Mouse (Mus musculus) myocyte (in vitro differentiated cells): ENCODE data around the gene Pold4.

ENCODE experiments used
- CEBPB ChIP-seq: IDR thresholded peaks from 2 replicates; pipeline ENCODE4 v1.6.1; 2011; ENCODE audit warnings: mild to moderate bottlenecking, moderate library complexity; ENCODE audit not compliant: poor library complexity, insufficient read depth, severe bottlenecking
- E2F4 ChIP-seq: IDR thresholded peaks from one replicate; pipeline ENCODE4 v1.6.1; 2011; ENCODE audit warnings: mild to moderate bottlenecking, control low read depth, moderate library complexity; ENCODE audit not compliant: insufficient read depth
- MAX ChIP-seq: IDR thresholded peaks from one replicate; pipeline ENCODE4 v1.6.1; 2011; ENCODE audit warnings: low read depth, mild to moderate bottlenecking, control low read depth
- MYOD1 ChIP-seq, 3 experiments: IDR thresholded peaks; one replicate each; pipeline ENCODE4 v1.6.1; 2011; ENCODE audit warnings: control low read depth in 2 of 3, low read depth in 2 of 3, mild to moderate bottlenecking in 2 of 3, moderate library complexity in 1 of 3; ENCODE audit not compliant: insufficient read length in 2 of 3, control insufficient read depth in 1 of 3
- MYOG ChIP-seq, 3 experiments: IDR thresholded peaks; one replicate each; pipeline ENCODE4 v1.6.1; 2011; ENCODE audit warnings: control low read depth in 2 of 3, low read depth in 2 of 3, mild to moderate bottlenecking in 2 of 3; ENCODE audit not compliant: insufficient read length in 2 of 3, control insufficient read depth in 1 of 3, insufficient read depth in 1 of 3
- POLR2A ChIP-seq: IDR thresholded peaks from one replicate; pipeline ENCODE4 v1.6.1; 2011; ENCODE audit warnings: low read depth, mild to moderate bottlenecking, control low read depth, moderate library complexity; ENCODE audit not compliant: insufficient read length
- POLR2AphosphoS2 ChIP-seq: IDR thresholded peaks from one replicate; pipeline ENCODE4 v1.6.1; 2011; ENCODE audit warnings: low read depth, control low read depth; ENCODE audit not compliant: insufficient read length
- REST ChIP-seq: IDR thresholded peaks from one replicate; pipeline ENCODE4 v1.6.1; 2011; ENCODE audit warnings: mild to moderate bottlenecking, control low read depth, moderate library complexity; ENCODE audit not compliant: insufficient read depth, insufficient read length
- SRF ChIP-seq: IDR thresholded peaks from one replicate; pipeline ENCODE4 v1.6.1; 2011; ENCODE audit warnings: low read depth; ENCODE audit not compliant: control insufficient read depth, insufficient read length
- TCF12 ChIP-seq: IDR thresholded peaks from one replicate; pipeline ENCODE4 v1.6.1; 2011; ENCODE audit warnings: mild to moderate bottlenecking, control low read depth; ENCODE audit not compliant: poor library complexity, insufficient read depth, severe bottlenecking
- TCF3 ChIP-seq: IDR thresholded peaks from one replicate; pipeline ENCODE4 v1.6.1; 2011; ENCODE audit warnings: low read depth, control low read depth; ENCODE audit not compliant: insufficient read length
- USF1 ChIP-seq: IDR thresholded peaks from one replicate; pipeline ENCODE4 v1.6.1; 2011; ENCODE audit warnings: low read depth, mild to moderate bottlenecking, control low read depth, moderate library complexity

- TF ChIP-seq POLR2A (peak; percentile 47), USF1 (no peak), E2F4 (no peak), MYOG (IDR thresholded peaks at IDR 0.05; ENCODE audit: control insufficient read depth in 1 of 3, insufficient read depth in 1 of 3, insufficient read length in 2 of 3, low read depth in 2 of 3) (no peak), TCF3 (no peak), SRF (peak; percentile 5), TCF12 (no peak), REST (no peak), POLR2AphosphoS2 (no peak), MAX (no peak), CEBPB (no peak), MYOD1 (IDR thresholded peaks at IDR 0.05; ENCODE audit: control insufficient read depth in 1 of 3, insufficient read length in 2 of 3, low read depth in 2 of 3) (no peak)
These were observed 25.7 kb downstream of the Pold4 start for GRCm38 (mm10) chr19:4257216-4257896.
